Mouse (Mus musculus): ENCODE measurements at regions not wholly inside any gene's neighbourhood (a gene's known extent, or its start where the extent isn't known, plus 50 kb on each side); places are given as distances from the start of the nearest gene placed in this dataset.

- DNase-seq (ENCODE audit: low read depth, low spot score), result no peak
Observed at GRCm38 (mm10) chr7:94116899-94117521, 1037.3 kb downstream of the Fam181b start.

GRCm38 (mm10) chr7:94123781-94124180 is 1044.1 kb downstream of the Fam181b start:
- no peak for DNase-seq (ENCODE audit: low read depth, low spot score)

GRCm38 (mm10) chr7:94154221-94154620 is 1074.6 kb downstream of the Fam181b start:
- DNase-seq (ENCODE audit: low read depth, low spot score), result no peak

GRCm38 (mm10) chr7:94155458-94155857 is 1075.8 kb downstream of the Fam181b start:
- DNase-seq (ENCODE audit: low read depth, low spot score), result no peak

GRCm38 (mm10) chr7:94180027-94180426 is 1100.4 kb downstream of the Fam181b start:
- DNase-seq (ENCODE audit: low read depth, low spot score), result peak; percentile 9

- peak; percentile 64 for DNase-seq (ENCODE audit: low read depth, low spot score)
Observed at GRCm38 (mm10) chr7:94212341-94212740, 1132.7 kb downstream of the Fam181b start.

GRCm38 (mm10) chr7:94227482-94227881 is 1147.8 kb downstream of the Fam181b start:
- DNase-seq (ENCODE audit: low read depth, low spot score), result no peak

GRCm38 (mm10) chr7:94233653-94234052 is 1154.0 kb downstream of the Fam181b start:
- DNase-seq (ENCODE audit: low read depth, low spot score), result no peak

- no peak for DNase-seq (ENCODE audit: low read depth, low spot score)
Observed at GRCm38 (mm10) chr7:94249501-94249900, 1169.8 kb downstream of the Fam181b start.

- no peak for DNase-seq (ENCODE audit: low read depth, low spot score)
Observed at GRCm38 (mm10) chr7:94268665-94269320, 1189.1 kb downstream of the Fam181b start.

GRCm38 (mm10) chr7:94281529-94281928 is 1201.9 kb downstream of the Fam181b start:
- DNase-seq (ENCODE audit: low read depth, low spot score), result no peak

- DNase-seq (ENCODE audit: low read depth, low spot score), result no peak
Observed at GRCm38 (mm10) chr7:94282010-94282409, 1202.3 kb downstream of the Fam181b start.

- DNase-seq (ENCODE audit: low read depth, low spot score), result no peak
Observed at GRCm38 (mm10) chr7:94283031-94283609, 1203.5 kb downstream of the Fam181b start.

GRCm38 (mm10) chr7:94305602-94306001 is 1225.9 kb downstream of the Fam181b start:
- peak; percentile 9 for DNase-seq (ENCODE audit: low read depth, low spot score)

GRCm38 (mm10) chr7:94314983-94315642 is 1235.4 kb downstream of the Fam181b start:
- DNase-seq (ENCODE audit: low read depth, low spot score), result no peak

- DNase-seq (ENCODE audit: low read depth, low spot score), result no peak
Observed at GRCm38 (mm10) chr7:94332601-94333000, 1252.9 kb downstream of the Fam181b start.

Data from ES-CJ7 (cell line).